Mouse (Mus musculus) retina, adult 2 months (tissue): Measurements from ENCODE around the gene Hist1h2bn.
"Not testable (repeated sequence)": the region's sequence is repeated elsewhere in the genome, so short reads cannot be mapped to it uniquely, and the experiment has no call there.

ENCODE experiments used
- DNase-seq: peaks from one replicate; pipeline ENCODE4 v3.0.0-alpha.2; 2012; ENCODE audit warnings: low read depth, low spot score

The Hist1h2bn gene

DNA sequence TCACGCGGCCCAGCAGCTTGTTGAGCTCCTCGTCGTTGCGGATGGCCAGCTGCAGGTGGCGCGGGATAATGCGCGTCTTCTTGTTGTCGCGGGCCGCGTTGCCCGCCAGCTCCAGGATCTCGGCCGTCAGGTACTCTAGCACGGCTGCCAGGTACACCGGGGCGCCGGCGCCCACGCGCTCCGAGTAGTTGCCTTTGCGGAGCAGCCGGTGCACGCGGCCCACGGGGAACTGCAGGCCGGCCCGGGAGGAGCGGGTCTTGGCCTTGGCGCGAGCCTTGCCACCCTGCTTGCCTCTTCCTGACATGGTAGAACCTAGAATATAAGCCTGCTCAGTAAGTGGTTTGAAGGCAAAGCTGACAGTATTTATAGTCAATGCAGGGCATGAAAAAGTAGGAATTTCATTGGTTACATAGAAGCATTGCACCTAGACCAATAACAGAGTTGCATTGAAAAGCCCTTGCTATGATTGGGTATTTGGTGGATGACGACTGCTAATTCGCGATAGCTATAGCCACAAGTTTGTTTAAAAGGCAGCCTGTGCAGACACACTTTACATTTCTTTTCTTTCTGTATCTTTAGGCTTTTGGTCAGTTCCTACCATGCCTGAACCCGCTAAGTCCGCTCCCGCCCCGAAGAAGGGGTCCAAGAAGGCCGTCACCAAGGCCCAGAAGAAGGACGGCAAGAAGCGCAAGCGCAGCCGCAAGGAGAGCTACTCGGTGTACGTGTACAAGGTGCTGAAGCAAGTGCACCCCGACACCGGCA is at the start of gene Hist1h2bn, which contains the start of gene Hist1h2ak:
Hist1h2bn (plus strand) TSS at position 600 of the 762 bp plus-strand sequence.
Hist1h2ak (minus strand) TSS at position 304 of the 762 bp plus-strand sequence.
- peak; percentile 82 for DNase-seq

DNA sequence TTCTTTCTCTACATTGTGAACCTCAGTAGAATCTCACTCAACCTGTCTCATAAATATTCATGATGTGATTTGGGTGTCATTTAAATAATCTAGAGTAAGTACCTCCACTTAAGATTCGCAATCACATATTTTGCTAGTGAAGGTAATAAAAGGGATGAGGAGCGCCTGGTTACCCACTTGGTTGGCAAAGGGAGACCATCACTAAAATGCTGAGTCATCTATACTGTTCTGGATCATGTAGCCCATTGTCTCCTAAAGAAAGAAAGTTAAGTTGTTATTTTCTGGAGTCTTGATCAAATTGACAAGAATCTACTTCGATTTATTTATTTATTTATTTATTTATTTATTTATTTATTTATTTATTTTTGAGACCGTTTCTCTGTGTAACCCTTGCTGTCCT is 47.3 kb upstream of the Hist1h2bn start:
- no peak for DNase-seq

DNA sequence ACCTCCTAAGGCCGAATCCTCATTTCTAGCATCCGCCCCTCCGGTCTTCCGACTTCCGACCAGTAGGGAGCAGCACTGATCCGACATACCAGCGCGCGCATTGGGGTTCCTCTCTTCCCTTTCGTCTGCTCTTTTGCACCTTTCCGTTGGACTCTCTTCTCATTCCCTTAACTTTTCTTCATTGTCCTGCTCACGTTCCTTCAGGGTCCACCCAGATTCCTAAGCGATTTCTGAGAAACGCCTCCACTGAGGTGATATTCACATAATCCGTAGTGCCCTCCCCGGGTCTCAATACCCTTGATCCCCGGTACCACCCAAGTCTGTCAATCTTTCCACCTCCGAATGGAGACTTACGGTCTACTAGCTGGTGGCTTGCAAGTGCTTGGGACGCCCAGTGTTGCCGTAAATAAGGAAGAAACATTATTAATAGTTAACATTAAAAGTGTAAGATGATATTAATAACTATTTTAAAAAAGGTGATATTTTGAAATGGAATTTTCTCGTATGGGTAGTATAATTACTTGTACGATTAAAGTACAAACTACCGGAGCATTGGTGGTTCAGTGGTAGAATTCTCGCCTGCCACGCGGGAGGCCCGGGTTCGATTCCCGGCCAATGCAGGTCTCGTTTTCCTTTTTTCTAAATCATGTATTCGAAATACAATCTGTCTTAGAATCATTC is 43.8 kb upstream of the Hist1h2bn start:
- peak; percentile 76 for DNase-seq

DNA sequence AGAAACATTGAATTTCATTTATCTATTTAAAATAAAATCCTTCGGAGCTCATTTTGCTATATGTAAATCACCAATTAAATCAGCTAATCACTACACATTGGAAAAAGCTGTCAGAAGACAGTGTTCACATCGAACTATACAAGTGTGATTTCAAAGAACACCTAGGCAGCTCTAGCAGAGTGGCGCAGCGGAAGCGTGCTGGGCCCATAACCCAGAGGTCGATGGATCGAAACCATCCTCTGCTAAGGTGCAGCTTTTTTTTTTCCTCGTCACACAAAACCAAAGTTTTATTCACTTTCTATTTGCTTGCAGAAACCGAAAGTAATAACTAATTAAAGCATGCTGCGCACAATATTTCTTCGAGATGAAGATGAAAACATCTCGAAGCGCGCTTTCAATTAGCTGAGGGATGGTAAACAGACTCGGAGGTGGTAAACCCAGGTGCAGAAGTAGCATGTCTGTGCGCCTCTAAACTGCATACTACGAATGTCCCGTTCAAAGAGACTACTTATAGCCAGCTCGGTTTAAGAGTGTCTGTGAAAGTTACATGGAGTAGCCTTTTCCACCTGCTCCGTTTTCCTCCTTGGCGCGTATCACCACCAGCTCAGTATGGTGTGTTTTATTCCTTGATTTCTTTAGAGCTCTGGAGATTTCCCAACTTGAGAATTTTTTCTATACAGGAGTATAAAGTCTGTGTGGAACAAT is 43.0 kb upstream of the Hist1h2bn start:
- DNase-seq = peak; percentile 67

DNA sequence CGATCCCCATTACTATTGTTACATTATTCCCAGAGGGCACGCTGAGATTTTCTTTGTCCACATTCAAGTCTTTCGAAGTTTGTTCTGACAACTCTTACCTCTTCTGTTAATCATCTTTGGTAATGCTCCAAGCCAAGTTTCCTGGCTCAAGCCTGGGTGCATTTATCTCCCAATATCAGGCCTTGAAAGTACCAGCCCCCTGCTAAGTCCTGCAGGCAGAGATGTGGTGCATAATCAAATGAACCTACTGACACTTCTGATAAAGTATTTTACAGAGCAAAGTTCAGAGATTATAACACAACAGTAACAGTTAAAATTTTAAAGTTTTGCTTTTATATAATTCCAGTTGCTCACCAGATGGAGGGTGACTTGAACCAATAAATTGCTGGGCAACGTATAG is 42.2 kb upstream of the Hist1h2bn start:
- DNase-seq = no peak

DNA sequence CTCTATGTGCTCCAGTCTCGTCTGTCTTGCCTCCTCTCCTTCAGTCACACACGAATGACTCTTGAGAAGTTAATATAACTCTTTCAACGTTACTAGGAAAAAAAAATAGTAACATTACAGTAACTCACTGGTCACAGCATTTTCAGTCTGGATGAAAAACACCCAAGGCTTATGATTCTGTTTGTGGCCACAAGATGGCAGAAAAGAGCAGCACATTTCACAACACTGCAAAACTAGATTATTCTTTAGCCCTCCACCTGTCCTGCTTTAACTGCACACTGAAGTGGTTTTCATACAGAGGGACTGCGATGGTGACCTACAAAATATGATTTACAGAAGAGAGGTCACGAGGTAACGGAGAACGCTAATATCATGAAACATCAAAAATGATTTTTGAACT is 39.2 kb upstream of the Hist1h2bn start:
- no peak for DNase-seq

DNA sequence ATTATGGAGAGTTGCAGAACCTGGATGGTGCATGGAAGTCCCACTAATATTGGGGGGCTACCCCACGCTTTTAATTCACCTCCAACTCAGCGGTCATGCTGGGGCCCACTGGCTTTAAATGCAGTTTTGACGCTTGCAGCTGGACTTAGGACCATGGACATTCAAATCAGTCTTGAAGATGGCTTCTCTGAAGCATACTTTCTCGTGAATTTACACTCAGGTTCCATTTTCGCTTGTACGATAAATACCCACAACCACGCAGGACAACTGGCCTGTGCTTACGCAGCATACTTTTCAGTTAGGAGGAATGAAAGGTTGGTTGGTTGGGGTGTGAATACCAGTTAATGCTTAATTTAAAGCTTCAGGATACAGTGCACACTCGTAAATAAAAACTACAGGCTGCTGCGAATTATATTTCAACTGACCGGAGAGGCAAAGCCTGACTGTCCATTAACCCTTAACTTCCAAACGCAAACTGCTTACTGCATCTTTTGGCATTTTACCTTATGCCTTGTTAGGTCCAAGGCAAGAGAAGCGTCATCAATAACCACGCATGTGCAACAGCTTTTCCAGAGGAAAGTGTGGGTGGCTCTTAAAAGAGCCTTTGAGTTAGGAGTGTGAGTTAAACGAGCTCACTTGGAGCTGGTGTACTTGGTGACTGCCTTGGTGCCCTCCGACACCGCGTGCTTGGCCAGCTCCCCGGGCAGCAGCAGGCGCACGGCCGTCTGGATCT is 38.6 kb upstream of the Hist1h2bn start:
- no peak for DNase-seq

DNA sequence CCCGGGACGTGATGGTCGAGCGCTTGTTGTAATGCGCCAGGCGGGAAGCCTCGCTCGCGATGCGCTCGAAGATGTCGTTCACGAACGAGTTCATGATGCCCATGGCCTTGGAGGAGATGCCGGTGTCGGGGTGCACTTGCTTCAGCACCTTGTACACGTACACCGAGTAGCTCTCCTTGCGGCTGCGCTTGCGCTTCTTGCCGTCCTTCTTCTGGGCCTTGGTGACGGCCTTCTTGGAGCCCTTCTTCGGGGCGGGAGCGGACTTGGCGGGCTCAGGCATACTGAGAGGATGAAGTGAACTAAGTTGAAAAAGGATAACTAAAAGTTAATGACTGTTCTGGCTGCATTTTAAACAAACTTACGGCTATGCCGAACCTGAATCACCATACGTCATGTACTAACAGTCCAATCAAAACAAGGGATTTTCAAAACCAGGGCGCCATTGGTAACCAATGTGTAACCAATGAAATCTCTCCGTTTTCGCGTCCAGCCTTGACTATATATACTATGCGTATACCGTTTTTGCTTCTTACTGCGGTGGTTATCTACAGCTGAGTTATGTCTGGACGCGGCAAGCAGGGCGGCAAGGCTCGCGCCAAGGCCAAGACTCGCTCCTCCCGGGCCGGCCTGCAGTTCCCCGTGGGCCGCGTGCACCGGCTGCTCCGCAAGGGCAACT is 37.9 kb upstream of the Hist1h2bn start, which contains the start of the genes Hist1h2bl and Hist1h2ai:
Hist1h2bl (minus strand) TSS at position 280 of the 676 bp plus-strand sequence.
Hist1h2ai (plus strand) TSS at position 559 of the 676 bp plus-strand sequence.
- peak; percentile 83 for DNase-seq

DNA sequence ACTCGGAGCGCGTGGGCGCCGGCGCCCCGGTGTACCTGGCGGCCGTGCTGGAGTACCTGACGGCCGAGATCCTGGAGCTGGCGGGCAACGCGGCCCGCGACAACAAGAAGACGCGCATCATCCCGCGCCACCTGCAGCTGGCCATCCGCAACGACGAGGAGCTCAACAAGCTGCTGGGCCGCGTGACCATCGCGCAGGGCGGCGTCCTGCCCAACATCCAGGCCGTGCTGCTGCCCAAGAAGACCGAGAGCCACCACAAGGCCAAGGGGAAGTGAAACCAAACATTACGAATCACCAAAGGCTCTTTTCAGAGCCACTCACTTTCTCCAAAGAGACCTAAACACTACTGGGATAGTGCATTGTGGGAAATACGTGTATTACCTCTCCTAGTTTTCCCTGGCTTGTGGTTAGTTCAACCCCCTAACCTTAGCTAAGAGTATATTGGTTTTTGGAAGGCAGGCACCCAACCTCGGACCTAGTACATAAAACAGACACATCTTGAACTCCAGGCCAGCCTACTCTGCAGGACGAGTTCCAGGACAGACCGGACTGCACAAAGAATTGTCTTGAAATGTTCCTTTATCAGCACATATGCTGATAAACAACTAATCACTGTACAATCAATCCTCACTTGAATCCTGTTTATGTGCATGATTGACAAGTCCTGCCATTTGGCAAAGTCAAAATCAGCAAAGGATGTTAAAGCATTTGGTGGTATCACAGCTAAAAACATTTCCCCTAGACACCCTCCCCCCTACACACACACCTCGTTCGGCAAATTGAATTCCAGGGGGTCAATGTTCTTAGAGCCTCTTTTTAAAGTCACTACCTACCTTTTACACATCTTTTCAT is 37.2 kb upstream of the Hist1h2bn start:
- DNase-seq = not testable (repeated sequence)

DNA sequence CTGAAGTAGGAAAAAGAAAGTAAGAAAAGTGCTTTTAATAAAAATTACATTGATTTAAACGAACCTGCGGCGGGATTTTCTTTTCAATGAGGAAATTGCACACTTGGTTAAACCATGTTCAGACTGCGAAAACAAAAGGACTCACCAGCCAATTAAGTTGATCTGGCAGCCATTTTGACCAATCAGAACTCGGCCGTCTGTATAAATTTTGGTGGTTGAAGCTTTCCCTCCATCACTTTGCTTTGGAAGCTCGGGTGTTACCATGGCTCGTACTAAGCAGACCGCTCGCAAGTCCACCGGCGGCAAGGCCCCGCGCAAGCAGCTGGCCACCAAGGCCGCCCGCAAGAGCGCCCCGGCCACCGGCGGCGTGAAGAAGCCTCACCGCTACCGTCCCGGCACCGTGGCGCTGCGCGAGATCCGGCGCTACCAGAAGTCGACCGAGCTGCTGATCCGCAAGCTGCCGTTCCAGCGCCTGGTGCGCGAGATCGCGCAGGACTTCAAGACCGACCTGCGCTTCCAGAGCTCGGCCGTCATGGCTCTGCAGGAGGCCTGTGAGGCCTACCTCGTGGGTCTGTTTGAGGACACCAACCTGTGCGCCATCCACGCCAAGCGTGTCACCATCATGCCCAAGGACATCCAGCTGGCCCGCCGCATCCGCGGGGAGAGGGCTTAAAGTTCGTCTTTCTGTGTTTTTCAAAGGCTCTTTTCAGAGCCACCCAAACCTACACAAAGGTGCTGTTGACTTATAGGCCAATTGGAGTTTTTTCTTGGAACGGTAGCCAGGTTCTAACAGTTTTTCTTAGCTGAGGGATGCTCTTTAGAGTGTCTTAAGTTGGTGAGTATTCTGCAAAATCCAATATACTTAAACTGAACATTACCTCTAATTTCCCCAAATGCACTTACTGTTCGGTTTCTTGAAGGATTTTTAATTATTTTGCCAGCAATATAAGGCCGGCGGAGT is 36.2 kb upstream of the Hist1h2bn start, which contains the start of gene Hist1h3h:
Hist1h3h (plus strand) TSS at position 263 of the 961 bp plus-strand sequence.
- not testable (repeated sequence) for DNase-seq

DNA sequence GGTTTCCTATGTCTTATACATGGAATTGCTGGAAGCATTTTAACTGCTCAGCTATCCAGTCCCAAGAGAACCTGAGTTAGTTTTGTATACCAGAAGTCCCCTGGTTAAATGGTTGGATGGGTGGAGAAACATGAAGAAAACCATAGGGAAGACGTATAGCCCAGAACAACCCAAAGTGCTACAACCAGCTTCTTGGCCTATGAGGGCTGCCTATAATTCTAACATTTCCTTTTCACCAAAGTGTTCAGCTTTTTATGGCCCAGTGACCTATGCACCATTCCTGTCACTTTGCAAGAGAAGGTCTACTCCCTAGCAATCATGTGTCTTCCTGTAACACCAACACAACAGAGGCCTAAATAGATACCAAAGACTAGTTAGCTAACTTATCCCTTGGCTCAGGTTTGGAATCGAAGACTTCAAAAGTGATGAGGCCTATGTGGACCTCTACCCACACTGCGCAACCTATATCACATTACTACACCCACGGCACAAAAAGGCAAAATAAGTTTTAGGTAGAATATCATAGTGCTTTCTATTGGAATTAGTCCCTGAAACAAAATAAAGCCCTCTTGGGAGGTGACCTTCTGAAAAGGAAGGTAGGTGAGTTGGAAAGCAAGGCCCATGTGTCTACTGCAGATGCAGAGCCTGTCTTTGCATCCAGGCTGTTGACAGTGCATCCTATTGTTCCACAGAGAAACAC is 35.4 kb upstream of the Hist1h2bn start:
- no peak for DNase-seq

DNA sequence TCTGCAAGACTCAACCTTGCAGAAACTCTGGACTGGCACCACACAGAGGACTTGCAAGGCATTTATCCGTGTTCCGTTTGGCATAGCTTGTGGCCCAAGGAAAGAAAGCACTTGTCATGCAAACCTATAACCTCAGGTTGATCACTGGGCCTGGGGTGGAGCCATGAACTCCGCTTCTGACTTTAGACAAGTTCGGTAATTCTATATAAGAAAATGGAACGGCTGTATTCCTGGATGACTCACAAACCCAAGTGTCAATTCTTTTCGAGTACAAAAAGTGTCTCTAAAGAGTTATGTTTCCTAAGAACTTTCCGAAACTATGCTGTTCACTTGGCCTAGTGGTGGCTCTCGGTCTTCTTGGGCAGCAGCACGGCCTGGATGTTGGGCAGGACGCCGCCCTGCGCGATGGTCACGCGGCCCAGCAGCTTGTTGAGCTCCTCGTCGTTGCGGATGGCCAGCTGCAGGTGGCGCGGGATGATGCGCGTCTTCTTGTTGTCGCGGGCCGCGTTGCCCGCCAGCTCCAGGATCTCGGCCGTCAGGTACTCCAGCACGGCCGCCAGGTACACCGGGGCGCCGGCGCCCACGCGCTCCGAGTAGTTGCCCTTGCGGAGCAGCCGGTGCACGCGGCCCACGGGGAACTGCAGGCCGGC is 32.7 kb upstream of the Hist1h2bn start:
- DNase-seq = not testable (repeated sequence)

DNA sequence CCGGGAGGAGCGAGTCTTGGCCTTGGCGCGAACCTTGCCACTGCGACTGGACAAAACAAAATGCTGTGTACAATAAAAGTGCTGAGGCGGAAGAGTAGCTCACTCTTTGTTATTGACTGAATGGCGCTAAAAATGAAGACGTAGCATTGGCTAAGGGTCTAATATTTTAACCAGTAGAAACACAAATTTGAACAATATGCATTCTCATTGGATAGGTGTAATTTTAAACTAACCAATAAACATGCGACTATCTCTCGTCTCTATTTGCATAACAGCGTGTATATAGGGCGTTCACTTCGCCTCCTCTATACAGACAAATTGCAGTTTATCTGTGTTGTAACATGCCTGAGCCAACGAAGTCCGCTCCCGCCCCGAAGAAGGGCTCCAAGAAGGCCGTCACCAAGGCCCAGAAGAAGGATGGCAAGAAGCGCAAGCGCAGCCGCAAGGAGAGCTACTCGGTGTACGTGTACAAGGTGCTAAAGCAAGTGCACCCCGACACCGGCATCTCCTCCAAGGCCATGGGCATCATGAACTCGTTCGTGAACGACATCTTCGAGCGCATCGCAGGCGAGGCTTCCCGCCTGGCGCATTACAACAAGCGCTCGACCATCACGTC is 32.1 kb upstream of the Hist1h2bn start, which contains the start of gene Hist1h2bm:
Hist1h2bm (plus strand) TSS at position 288 of the 616 bp plus-strand sequence.
- DNase-seq = peak; percentile 69

DNA sequence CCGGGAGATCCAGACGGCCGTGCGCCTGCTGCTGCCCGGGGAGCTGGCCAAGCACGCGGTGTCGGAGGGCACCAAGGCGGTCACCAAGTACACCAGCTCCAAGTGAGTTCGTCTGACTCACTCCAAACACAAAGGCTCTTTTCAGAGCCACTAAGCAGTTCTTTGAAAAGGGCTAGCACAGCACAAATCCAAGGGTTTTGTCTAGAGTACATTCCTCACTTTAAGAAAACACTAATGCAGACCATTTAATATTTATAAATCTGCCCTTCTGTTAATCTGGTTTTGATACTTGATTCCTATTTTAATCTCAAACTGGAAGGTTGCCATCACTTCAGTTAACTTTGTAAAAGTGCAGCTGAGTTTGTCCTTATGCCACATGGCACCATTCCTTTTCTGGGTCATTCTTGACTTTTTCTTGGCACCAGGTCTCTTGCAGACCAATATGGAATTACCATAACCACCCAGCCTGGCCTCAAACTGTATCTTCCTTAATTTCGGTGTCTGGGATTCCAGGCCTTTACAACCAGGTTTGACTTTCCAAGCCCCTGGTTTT is 31.5 kb upstream of the Hist1h2bn start:
- DNase-seq = no peak

DNA sequence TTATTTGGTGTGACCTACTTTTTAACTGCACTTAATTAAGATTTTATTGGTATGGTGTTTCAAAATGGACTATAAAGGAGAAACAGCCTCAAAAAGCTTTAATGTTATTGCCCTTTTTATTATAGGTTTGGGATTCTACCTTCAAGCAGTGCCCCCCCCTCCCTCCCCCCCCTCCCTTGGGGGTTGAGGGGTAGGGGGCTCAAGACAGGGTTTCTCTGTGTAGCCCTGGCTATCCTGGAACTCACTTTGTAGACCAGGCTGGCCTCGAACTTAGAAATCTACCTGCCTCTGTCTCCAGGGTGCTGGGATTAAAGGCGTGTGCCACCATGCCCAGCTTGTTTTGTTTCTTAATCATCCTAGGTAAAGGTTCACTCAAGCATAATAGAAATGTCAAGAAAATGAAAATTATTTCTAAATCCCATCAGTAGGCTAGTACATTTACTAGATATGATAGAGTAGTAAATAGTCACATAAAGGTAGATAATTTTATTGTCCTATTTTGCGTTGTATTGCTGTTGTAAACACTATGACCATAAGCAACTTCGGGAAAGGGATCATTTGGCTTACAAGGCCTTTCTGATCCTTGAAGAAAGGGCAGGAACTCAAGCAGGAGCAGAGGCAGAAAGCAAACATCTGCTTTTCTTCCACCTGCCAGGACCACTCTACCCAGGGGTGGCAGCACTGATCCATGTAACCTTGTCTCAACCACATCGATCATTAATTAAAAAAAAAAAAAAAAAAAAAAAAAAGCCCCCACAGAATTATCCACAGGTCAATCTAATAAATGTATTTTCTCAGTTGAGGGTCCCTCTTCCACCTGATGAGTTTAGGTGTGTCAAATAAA is 30.7 kb upstream of the Hist1h2bn start:
- no peak for DNase-seq
